Mouse (Mus musculus): ENCODE measurements around the gene Tnfrsf1b. TPM values are rescaled to one million over a fixed set of nuclear protein-coding genes. Genes with fewer than 3 reads are reported as not detected.

The Tnfrsf1b gene
- polyA plus RNA-seq, 1 experiment = 9.7 TPM

- no peaks in the 10 kb centered on the region for H3K36me3 ChIP-seq (ENCODE audit: control insufficient read depth, insufficient read depth)
- H3K4me2 ChIP-seq (ENCODE audit: low read depth) = no peak overlapping the region
- no peak overlapping the region for H3ac ChIP-seq (ENCODE audit: control insufficient read depth, insufficient read length)
- H3K79me2 ChIP-seq (ENCODE audit: control insufficient read depth, insufficient read depth) = no peaks in the 10 kb centered on the region
- H3K27me3 ChIP-seq (ENCODE audit: control insufficient read depth, insufficient read depth, insufficient read length) = no peaks in the 10 kb centered on the region
- no peak for TF ChIP-seq POLR2A (IDR thresholded peaks at IDR 0.05; ENCODE audit: insufficient read length, low read depth)
- TF ChIP-seq TCF3 (IDR thresholded peaks at IDR 0.05; ENCODE audit: insufficient read length, low read depth) = no peak
- no peak for TF ChIP-seq CEBPB (IDR thresholded peaks at IDR 0.05; ENCODE audit: insufficient read depth, poor library complexity, severe bottlenecking)
- no peak for TF ChIP-seq TCF12 (IDR thresholded peaks at IDR 0.05; ENCODE audit: insufficient read depth, poor library complexity, severe bottlenecking)
- no peak for TF ChIP-seq SRF (IDR thresholded peaks at IDR 0.05; ENCODE audit: control insufficient read depth, insufficient read length, low read depth)
- no peak for TF ChIP-seq REST (IDR thresholded peaks at IDR 0.05; ENCODE audit: insufficient read depth, insufficient read length)
- no peak for TF ChIP-seq MYOG (IDR thresholded peaks at IDR 0.05; ENCODE audit: control insufficient read depth in 1 of 3, insufficient read depth in 1 of 3, insufficient read length in 2 of 3, low read depth in 2 of 3)
- TF ChIP-seq POLR2AphosphoS2 (IDR thresholded peaks at IDR 0.05; ENCODE audit: insufficient read length, low read depth) = no peak
- TF ChIP-seq MAX (IDR thresholded peaks at IDR 0.05; ENCODE audit: low read depth) = no peak
- TF ChIP-seq MYOD1 (IDR thresholded peaks at IDR 0.05; ENCODE audit: control insufficient read depth in 1 of 3, insufficient read length in 2 of 3, low read depth in 2 of 3) = no peak
- TF ChIP-seq E2F4 (IDR thresholded peaks at IDR 0.05; ENCODE audit: insufficient read depth) = no peak
- no peak for TF ChIP-seq USF1 (IDR thresholded peaks at IDR 0.05; ENCODE audit: low read depth)
- no peak overlapping the region for H3K4me3 ChIP-seq
Measured at GRCm38 (mm10) chr4:145263583-145263982, 16.9 kb upstream of the Tnfrsf1b start.

- Histone ChIP-seq H3K4me2 (ENCODE audit: low read depth) (no peak overlapping the region), H3K27me3 (ENCODE audit: control insufficient read depth, insufficient read depth, insufficient read length) (no peaks in the 10 kb centered on the region), H3ac (ENCODE audit: control insufficient read depth, insufficient read length) (no peak overlapping the region), H3K79me2 (ENCODE audit: control insufficient read depth, insufficient read depth) (no peaks in the 10 kb centered on the region), H3K4me3 (no peak overlapping the region), H3K36me3 (ENCODE audit: control insufficient read depth, insufficient read depth) (no peaks in the 10 kb centered on the region)
- no peak for TF ChIP-seq POLR2AphosphoS2 (IDR thresholded peaks at IDR 0.05; ENCODE audit: insufficient read length, low read depth)
- TF ChIP-seq POLR2A (IDR thresholded peaks at IDR 0.05; ENCODE audit: insufficient read length, low read depth) = no peak
- TF ChIP-seq REST (IDR thresholded peaks at IDR 0.05; ENCODE audit: insufficient read depth, insufficient read length) = no peak
- no peak for TF ChIP-seq MYOD1 (IDR thresholded peaks at IDR 0.05; ENCODE audit: control insufficient read depth in 1 of 3, insufficient read length in 2 of 3, low read depth in 2 of 3)
- no peak for TF ChIP-seq MAX (IDR thresholded peaks at IDR 0.05; ENCODE audit: low read depth)
- TF ChIP-seq USF1 (IDR thresholded peaks at IDR 0.05; ENCODE audit: low read depth) = no peak
- TF ChIP-seq E2F4 (IDR thresholded peaks at IDR 0.05; ENCODE audit: insufficient read depth) = no peak
- TF ChIP-seq SRF (IDR thresholded peaks at IDR 0.05; ENCODE audit: control insufficient read depth, insufficient read length, low read depth) = no peak
Measured at GRCm38 (mm10) chr4:145260802-145261201, 14.1 kb upstream of the Tnfrsf1b start.

- Histone ChIP-seq H3K27me3 (ENCODE audit: control insufficient read depth, insufficient read depth, insufficient read length) (no peaks in the 10 kb centered on the region), H3K36me3 (ENCODE audit: control insufficient read depth, insufficient read depth) (no peaks in the 10 kb centered on the region), H3K4me3 (no peak overlapping the region), H3K4me2 (ENCODE audit: low read depth) (peak overlapping the region; percentile 21), H3ac (ENCODE audit: control insufficient read depth, insufficient read length) (no peak overlapping the region), H3K79me2 (ENCODE audit: control insufficient read depth, insufficient read depth) (no peaks in the 10 kb centered on the region)
- TF ChIP-seq REST (IDR thresholded peaks at IDR 0.05; ENCODE audit: insufficient read depth, insufficient read length) = no peak
Measured at GRCm38 (mm10) chr4:145257751-145258434, 11.2 kb upstream of the Tnfrsf1b start.

- Histone ChIP-seq H3K27me3 (ENCODE audit: control insufficient read depth, insufficient read depth, insufficient read length) (no peaks in the 10 kb centered on the region), H3K4me2 (ENCODE audit: low read depth) (no peak overlapping the region), H3K36me3 (ENCODE audit: control insufficient read depth, insufficient read depth) (no peaks in the 10 kb centered on the region), H3ac (ENCODE audit: control insufficient read depth, insufficient read length) (no peak overlapping the region), H3K79me2 (ENCODE audit: control insufficient read depth, insufficient read depth) (no peaks in the 10 kb centered on the region), H3K4me3 (no peak overlapping the region)
- TF ChIP-seq MYOD1 (IDR thresholded peaks at IDR 0.05; ENCODE audit: control insufficient read depth in 1 of 3, insufficient read length in 2 of 3, low read depth in 2 of 3) = no peak
- no peak for TF ChIP-seq TCF3 (IDR thresholded peaks at IDR 0.05; ENCODE audit: insufficient read length, low read depth)
- TF ChIP-seq E2F4 (IDR thresholded peaks at IDR 0.05; ENCODE audit: insufficient read depth) = no peak
- TF ChIP-seq SRF (IDR thresholded peaks at IDR 0.05; ENCODE audit: control insufficient read depth, insufficient read length, low read depth) = no peak
- no peak for TF ChIP-seq MAX (IDR thresholded peaks at IDR 0.05; ENCODE audit: low read depth)
- no peak for TF ChIP-seq TCF12 (IDR thresholded peaks at IDR 0.05; ENCODE audit: insufficient read depth, poor library complexity, severe bottlenecking)
- TF ChIP-seq POLR2A (IDR thresholded peaks at IDR 0.05; ENCODE audit: insufficient read length, low read depth) = no peak
- TF ChIP-seq POLR2AphosphoS2 (IDR thresholded peaks at IDR 0.05; ENCODE audit: insufficient read length, low read depth) = no peak
- TF ChIP-seq MYOG (IDR thresholded peaks at IDR 0.05; ENCODE audit: control insufficient read depth in 1 of 3, insufficient read depth in 1 of 3, insufficient read length in 2 of 3, low read depth in 2 of 3) = no peak
- TF ChIP-seq REST (IDR thresholded peaks at IDR 0.05; ENCODE audit: insufficient read depth, insufficient read length) = no peak
- TF ChIP-seq CEBPB (IDR thresholded peaks at IDR 0.05; ENCODE audit: insufficient read depth, poor library complexity, severe bottlenecking) = no peak
- no peak for TF ChIP-seq USF1 (IDR thresholded peaks at IDR 0.05; ENCODE audit: low read depth)
Measured at GRCm38 (mm10) chr4:145256144-145256543, 9.5 kb upstream of the Tnfrsf1b start.

- no peaks in the 10 kb centered on the region for H3K27me3 ChIP-seq (ENCODE audit: control insufficient read depth, insufficient read depth, insufficient read length)
- H3K79me2 ChIP-seq (ENCODE audit: control insufficient read depth, insufficient read depth) = no peaks in the 10 kb centered on the region
- H3K36me3 ChIP-seq (ENCODE audit: control insufficient read depth, insufficient read depth) = no peaks in the 10 kb centered on the region
- H3ac ChIP-seq (ENCODE audit: control insufficient read depth, insufficient read length) = no peak overlapping the region
- no peak for TF ChIP-seq SRF (IDR thresholded peaks at IDR 0.05; ENCODE audit: control insufficient read depth, insufficient read length, low read depth)
- no peak for TF ChIP-seq TCF3 (IDR thresholded peaks at IDR 0.05; ENCODE audit: insufficient read length, low read depth)
- no peak for TF ChIP-seq CEBPB (IDR thresholded peaks at IDR 0.05; ENCODE audit: insufficient read depth, poor library complexity, severe bottlenecking)
- no peak for TF ChIP-seq MYOG (IDR thresholded peaks at IDR 0.05; ENCODE audit: control insufficient read depth in 1 of 3, insufficient read depth in 1 of 3, insufficient read length in 2 of 3, low read depth in 2 of 3)
- TF ChIP-seq POLR2A (IDR thresholded peaks at IDR 0.05; ENCODE audit: insufficient read length, low read depth) = no peak
- no peak for TF ChIP-seq TCF12 (IDR thresholded peaks at IDR 0.05; ENCODE audit: insufficient read depth, poor library complexity, severe bottlenecking)
- TF ChIP-seq MAX (IDR thresholded peaks at IDR 0.05; ENCODE audit: low read depth) = no peak
- no peak for TF ChIP-seq USF1 (IDR thresholded peaks at IDR 0.05; ENCODE audit: low read depth)
- TF ChIP-seq POLR2AphosphoS2 (IDR thresholded peaks at IDR 0.05; ENCODE audit: insufficient read length, low read depth) = no peak
- no peak for TF ChIP-seq E2F4 (IDR thresholded peaks at IDR 0.05; ENCODE audit: insufficient read depth)
- TF ChIP-seq REST (IDR thresholded peaks at IDR 0.05; ENCODE audit: insufficient read depth, insufficient read length) = no peak
- TF ChIP-seq MYOD1 (IDR thresholded peaks at IDR 0.05; ENCODE audit: control insufficient read depth in 1 of 3, insufficient read length in 2 of 3, low read depth in 2 of 3) = no peak
- H3K4me3 ChIP-seq = no peak overlapping the region
- H3K4me2 ChIP-seq (ENCODE audit: low read depth) = peak overlapping the region; percentile 81
Measured at GRCm38 (mm10) chr4:145254418-145254817, 7.7 kb upstream of the Tnfrsf1b start.
